8 mouse cellular contexts compared by ENCODE assay signal in genomic region chr8:94999956-95000355, GRCm38 (mm10). TPM values are rescaled to one million over a fixed set of nuclear protein-coding genes. Genes with fewer than 3 reads are reported as not detected.
A peak's percentile ranks its signal among the peaks of the same experiment; 100 is the strongest.
DNase-seq lines count a peak whose midpoint lies in the region; ATAC-seq lines count a peak whose summit lies in the region.

No protein-coding gene starts in this region.

- H3K27ac ChIP-seq in heart, embryonic 16.5 days (ENCODE audit: low read length): peak overlapping the region; percentile 77
- peak overlapping the region; percentile 71 for H3K27ac ChIP-seq in liver, embryonic 12.5 days
- peak overlapping the region; percentile 92 for H3K27ac ChIP-seq in neural tube, embryonic 14.5 days (ENCODE audit: low read depth, low read length)

- peaks cover 38% of the 10 kb centered on the region for H3K4me1 ChIP-seq in heart, embryonic 16.5 days (ENCODE audit: control insufficient read depth, insufficient read depth, low read length)
- peaks cover 76% of the 10 kb centered on the region for H3K4me1 ChIP-seq in liver, embryonic 12.5 days
- H3K4me1 ChIP-seq in neural tube, embryonic 14.5 days (ENCODE audit: control insufficient read depth, insufficient read depth, low read length): peaks cover 54% of the 10 kb centered on the region

- H3K27me3 ChIP-seq in heart, embryonic 16.5 days (ENCODE audit: control insufficient read depth, insufficient read depth, low read length): no peaks in the 10 kb centered on the region
- no peaks in the 10 kb centered on the region for H3K27me3 ChIP-seq in liver, embryonic 12.5 days (replicated peaks)
- no peaks in the 10 kb centered on the region for H3K27me3 ChIP-seq in neural tube, embryonic 14.5 days (ENCODE audit: control insufficient read depth, insufficient read depth, low read length)

- no peaks in the 10 kb centered on the region for H3K9me3 ChIP-seq in heart, embryonic 16.5 days (replicated peaks; ENCODE audit: control insufficient read depth, low read length)
- no peaks in the 10 kb centered on the region for H3K9me3 ChIP-seq in liver, embryonic 12.5 days (replicated peaks)
- no peaks in the 10 kb centered on the region for H3K9me3 ChIP-seq in neural tube, embryonic 14.5 days (ENCODE audit: control insufficient read depth, low read length)

- no peak overlapping the region for H3K4me3 ChIP-seq in heart, embryonic 16.5 days (ENCODE audit: low read length)
- no peak overlapping the region for H3K4me3 ChIP-seq in liver, embryonic 12.5 days
- H3K4me3 ChIP-seq in neural tube, embryonic 14.5 days (ENCODE audit: low read depth, low read length): no peak overlapping the region

- ATAC-seq in heart, embryonic 16.5 days (replicated peaks; ENCODE audit: extremely low read depth, insufficient read depth, low FRiP score): peak; percentile 19; the same call in 1 of the 2 replicates
- ATAC-seq in liver, embryonic 12.5 days: no peak
- ATAC-seq in neural tube, embryonic 14.5 days (ENCODE audit: low read depth): no peak

- no peaks in the 10 kb centered on the region for H3K36me3 ChIP-seq in heart, embryonic 16.5 days (ENCODE audit: control insufficient read depth, insufficient read depth)
- peaks cover 77% of the 10 kb centered on the region for H3K36me3 ChIP-seq in liver, embryonic 12.5 days
- peaks cover 19% of the 10 kb centered on the region for H3K36me3 ChIP-seq in neural tube, embryonic 14.5 days (ENCODE audit: control insufficient read depth, insufficient read depth, low read length)

- H3K9ac ChIP-seq in heart, embryonic 16.5 days (ENCODE audit: low read length): no peak overlapping the region
- H3K9ac ChIP-seq in liver, embryonic 12.5 days: no peak overlapping the region
- H3K9ac ChIP-seq in neural tube, embryonic 14.5 days (replicated peaks; ENCODE audit: low read depth, low read length): no peak overlapping the region; the same call in 1 of the 2 replicates

- peak; percentile 42 for DNase-seq in gastrocnemius, postnatal 25 days
- DNase-seq in gastrocnemius, adult 8-10 months (ENCODE audit: low spot score in 2 of 2): no peak
- no peak for DNase-seq in retina, postnatal 1 day
- DNase-seq in spleen, postnatal 4 days (ENCODE audit: low spot score in 2 of 2): no peak
- no peak for DNase-seq in layer of hippocampus, postnatal 25 days (ENCODE audit: extremely low spot score in 1 of 2, low spot score in 1 of 2)

- H3K4me2 ChIP-seq in heart, embryonic 16.5 days (ENCODE audit: low read depth, low read length): no peak overlapping the region
- H3K4me2 ChIP-seq in liver, embryonic 12.5 days: peak overlapping the region; percentile 1; the same call in 1 of the 2 replicates
- H3K4me2 ChIP-seq in neural tube, embryonic 14.5 days (ENCODE audit: low read depth, low read length): peak overlapping the region; percentile 81

- WGBS in heart, embryonic 16.5 days: 61% methylated on average over 6 of the region's 6 CpGs
- WGBS in liver, embryonic 12.5 days (ENCODE audit: insufficient replicate concordance): 51% methylated on average over 6 of the region's 6 CpGs
- 34% methylated on average over 6 of the region's 6 CpGs for WGBS in neural tube, embryonic 14.5 days

RNA-seq across cellular contexts. Expression of gene Adgrg3, which starts 17.5 kb away (rescaled TPM):
- total RNA-seq in gastrocnemius, postnatal 25 days (2021): under 1 TPM; 0.41 to 0.86 TPM
- under 1 TPM in 3 of 4 experiments, not detected in 1; 0.13 to 0.27 (median 0.18) TPM for total RNA-seq in gastrocnemius, adult 8-10 months (2022)
- 4.9 and 5.2 TPM in 2 replicates for polyA plus RNA-seq in heart, embryonic 16.5 days (2015; fragmentation: Nextera tagmentation; extraction: Ambion mirVana)
- 7.9 and 8.7 TPM in 2 replicates for polyA plus RNA-seq in liver, embryonic 12.5 days (2016; fragmentation: Nextera tagmentation; extraction: Ambion mirVana)
- 1.1 and 2.0 TPM in 2 replicates for polyA plus RNA-seq in neural tube, embryonic 14.5 days (2014; fragmentation: Nextera tagmentation; extraction: Ambion mirVana)
- total RNA-seq in layer of hippocampus, postnatal 25 days (2021): under 1 TPM; 0.21 to 0.22 TPM

RNA-seq across cellular contexts. Expression of gene Adgrg1, which starts 25.4 kb away (rescaled TPM):
- 10 to 100 TPM; 16.7 to 22.6 TPM for total RNA-seq in gastrocnemius, postnatal 25 days (2021)
- 10 to 100 TPM; 11.1 to 18.9 (median 12.8) TPM for total RNA-seq in gastrocnemius, adult 8-10 months (2022)
- 12.0 and 18.0 TPM in 2 replicates for polyA plus RNA-seq in heart, embryonic 16.5 days (2015; fragmentation: Nextera tagmentation; extraction: Ambion mirVana)
- 78.5 and 80.9 TPM in 2 replicates for polyA plus RNA-seq in liver, embryonic 12.5 days (2016; fragmentation: Nextera tagmentation; extraction: Ambion mirVana)
- 93.5 and 116 TPM in 2 replicates for polyA plus RNA-seq in neural tube, embryonic 14.5 days (2014; fragmentation: Nextera tagmentation; extraction: Ambion mirVana)
- total RNA-seq in layer of hippocampus, postnatal 25 days (2021): 100 to 1,000 TPM; 101 to 103 TPM

RNA-seq across cellular contexts. Expression of gene Drc7, which starts 54.9 kb away (rescaled TPM):
- total RNA-seq in gastrocnemius, postnatal 25 days (2021): not detected
- not detected for total RNA-seq in gastrocnemius, adult 8-10 months (2022)
- 0.46 and 0.56 TPM in 2 replicates for polyA plus RNA-seq in heart, embryonic 16.5 days (2015; fragmentation: Nextera tagmentation; extraction: Ambion mirVana)
- polyA plus RNA-seq in liver, embryonic 12.5 days (2016; fragmentation: Nextera tagmentation; extraction: Ambion mirVana): 0.14 and 0.37 TPM in 2 replicates
- polyA plus RNA-seq in neural tube, embryonic 14.5 days (2014; fragmentation: Nextera tagmentation; extraction: Ambion mirVana): 0.61 and 0.88 TPM in 2 replicates
- total RNA-seq in layer of hippocampus, postnatal 25 days (2021): 1 to 10 TPM; 1.4 to 1.5 TPM

Comparison
In these comparisons a context has a peak if more than half of its experiments do, and no peak if none do; other contexts are left out.
1. RNA of gene Adgrg1, which starts 25.4 kb away (total RNA-seq): 101 to 103 TPM in layer of hippocampus, postnatal 25 days; 16.7 to 22.6 TPM in gastrocnemius, postnatal 25 days and 11.1 to 18.9 TPM in gastrocnemius, adult 8-10 months; every median in the first group is over 4 times any median in the second.
2. Peak in every context shown above with its lines, with median percentiles within 50 percentile points of each other: H3K27ac ChIP-seq.